Mouse (Mus musculus) lung, embryonic 14.5 days (tissue): ENCODE results near the gene Ywhae. TPM values are rescaled to one million over a fixed set of nuclear protein-coding genes. Genes with fewer than 3 reads are reported as not detected.

ENCODE experiments used
- ATAC-seq: fragments of 200-750 bp; cut with Nextera tagmentation; 2 replicates; pipeline ENCODE4 v1.8.0; 2017; ENCODE audit warnings: mild to moderate bottlenecking, moderate TSS enrichment, moderate library complexity; ENCODE audit not compliant: insufficient read depth
- DNase-seq: peaks from one replicate; pipeline ENCODE4 v3.0.0-alpha.2; 2015
- H3K27ac ChIP-seq: fragments of 300-500 bp; sonication (generic); 2 replicates; pipeline ENCODE4 v1.5.1; 2014; ENCODE audit warnings: low read depth, mild to moderate bottlenecking, moderate library complexity
- H3K27me3 ChIP-seq: fragments of 300-500 bp; sonication (generic); 2 replicates; pipeline ENCODE4 v1.6.1; 2014; ENCODE audit warnings: low read length, control low read depth; ENCODE audit not compliant: insufficient read depth
- H3K36me3 ChIP-seq: fragments of 300-500 bp; sonication (generic); 2 replicates; pipeline ENCODE4 v1.6.1; 2014; ENCODE audit warnings: control low read depth; ENCODE audit not compliant: insufficient read depth
- H3K4me1 ChIP-seq: fragments of 300-500 bp; sonication (generic); 2 replicates; pipeline ENCODE4 v1.6.1; 2014; ENCODE audit warnings: antibody characterized with exemption, control low read depth; ENCODE audit not compliant: insufficient read depth
- H3K4me2 ChIP-seq: fragments of 300-500 bp; sonication (generic); 2 replicates; pipeline ENCODE4 v1.6.1; 2014; ENCODE audit warnings: mild to moderate bottlenecking
- H3K4me3 ChIP-seq: fragments of 300-500 bp; sonication (generic); 2 replicates; pipeline ENCODE4 v1.5.1; 2014; ENCODE audit warnings: low read depth, low read length
- H3K9ac ChIP-seq: fragments of 300-500 bp; sonication (generic); 2 replicates; pipeline ENCODE4 v1.6.1; 2014
- H3K9me3 ChIP-seq: fragments of 300-500 bp; sonication (generic); 2 replicates; pipeline ENCODE4 v1.6.1; 2016; ENCODE audit warnings: low read depth, low read length, control low read depth
- CTCF ChIP-seq: IDR thresholded peaks from 2 replicates; pipeline ENCODE4 v1.5.1; 2016; ENCODE audit warnings: antibody characterized with exemption, low read depth
- WGBS: fragments of 180-500 bp; shearing (Covaris S2); extraction: QIAGEN DNeasy Blood & Tissue Kit; methylation state at CpG from one replicate; pipeline ENCODE4 v1.1.7; 2014; 5-methylcytosine and 5-hydroxymethylcytosine counted together
- polyA plus RNA-seq: library from polyadenylated mRNA; unstranded; fragments of >200 nt; fragmentation: Nextera tagmentation; extraction: Ambion mirVana; gene quantifications from 2 replicates; pipeline ENCODE4 v1.2.1, GENCODE M21; 2014

Ywhae gene
- polyA plus RNA-seq, 1 experiment from 2014 or later, result 1,066 TPM

- Histone ChIP-seq H3K9ac (no peak overlapping the region), H3K4me2 (no peak overlapping the region), H3K27me3 (no peaks in the 10 kb centered on the region), H3K27ac (no peak overlapping the region), H3K4me3 (no peak overlapping the region), H3K36me3 (peaks cover 85% of the 10 kb centered on the region), H3K4me1 (no peaks in the 10 kb centered on the region), H3K9me3 (no peaks in the 10 kb centered on the region)
- TF ChIP-seq CTCF, result no peak
- no peak for ATAC-seq
- WGBS, result 71% methylated on average over 8 of the region's 8 CpGs
- DNase-seq, result no peak
Measured at GRCm38 (mm10) chr11:75756687-75757086, 24.0 kb downstream of the Ywhae start.

- WGBS, result 89% methylated on average over 1 of the region's 1 CpGs
- ATAC-seq, result no peak
Measured at GRCm38 (mm10) chr11:75758553-75758952, 25.9 kb downstream of the Ywhae start.

GRCm38 (mm10) chr11:75760785-75761184, 28.1 kb downstream of the Ywhae start:
- 90% methylated on average over 5 of the region's 5 CpGs for WGBS
- DNase-seq, result no peak

More at GRCm38 (mm10) chr11:75758553-75758952, 25.9 kb downstream of the Ywhae start:
- no peaks in the 10 kb centered on the region for H3K27me3 ChIP-seq
- H3K36me3 ChIP-seq, result peaks cover 85% of the 10 kb centered on the region
- no peaks in the 10 kb centered on the region for H3K4me1 ChIP-seq
- no peak overlapping the region for H3K27ac ChIP-seq
- H3K4me2 ChIP-seq, result no peak overlapping the region
- H3K9ac ChIP-seq, result no peak overlapping the region
- no peak for DNase-seq
- H3K9me3 ChIP-seq, result no peaks in the 10 kb centered on the region
- no peak overlapping the region for H3K4me3 ChIP-seq
- no peak for TF ChIP-seq CTCF

GRCm38 (mm10) chr11:75762708-75763107, 30.0 kb downstream of the Ywhae start:
- Histone ChIP-seq H3K27me3 (no peaks in the 10 kb centered on the region), H3K36me3 (peaks cover 96% of the 10 kb centered on the region), H3K4me2 (no peak overlapping the region), H3K4me1 (no peaks in the 10 kb centered on the region), H3K4me3 (no peak overlapping the region), H3K9me3 (no peaks in the 10 kb centered on the region), H3K9ac (no peak overlapping the region), H3K27ac (no peak overlapping the region)
- WGBS, result 68% methylated on average over 2 of the region's 2 CpGs
- ATAC-seq (no peak), DNase-seq (no peak)
- no peak for TF ChIP-seq CTCF

More at GRCm38 (mm10) chr11:75760785-75761184, 28.1 kb downstream of the Ywhae start:
- Histone ChIP-seq H3K4me1 (no peaks in the 10 kb centered on the region), H3K4me3 (no peak overlapping the region), H3K9me3 (no peaks in the 10 kb centered on the region), H3K36me3 (peaks cover 94% of the 10 kb centered on the region), H3K9ac (no peak overlapping the region), H3K4me2 (no peak overlapping the region), H3K27me3 (no peaks in the 10 kb centered on the region), H3K27ac (no peak overlapping the region)
- no peak for TF ChIP-seq CTCF
- ATAC-seq, result no peak

GRCm38 (mm10) chr11:75764521-75765023, 31.9 kb downstream of the Ywhae start:
- Histone ChIP-seq H3K27ac (no peak overlapping the region), H3K9ac (no peak overlapping the region), H3K9me3 (no peaks in the 10 kb centered on the region), H3K4me3 (no peak overlapping the region), H3K4me2 (no peak overlapping the region), H3K4me1 (no peaks in the 10 kb centered on the region), H3K27me3 (no peaks in the 10 kb centered on the region), H3K36me3 (peaks cover 81% of the 10 kb centered on the region)
- DNase-seq (no peak), ATAC-seq (no peak)
- WGBS, result 78% methylated on average over 4 of the region's 4 CpGs
- no peak for TF ChIP-seq CTCF

GRCm38 (mm10) chr11:75765161-75765560, 32.5 kb downstream of the Ywhae start:
- H3K4me2 ChIP-seq, result no peak overlapping the region
- H3K4me1 ChIP-seq, result no peaks in the 10 kb centered on the region
- no peak overlapping the region for H3K27ac ChIP-seq
- H3K9me3 ChIP-seq, result no peaks in the 10 kb centered on the region
- H3K36me3 ChIP-seq, result peaks cover 75% of the 10 kb centered on the region
- whole genome bisulfite sequencing, result 84% methylated on average over 8 of the region's 8 CpGs
- no peak overlapping the region for H3K9ac ChIP-seq
- ATAC-seq (no peak), DNase-seq (no peak)
- no peak for TF ChIP-seq CTCF
- no peak overlapping the region for H3K4me3 ChIP-seq
- H3K27me3 ChIP-seq, result no peaks in the 10 kb centered on the region

GRCm38 (mm10) chr11:75767014-75767413, 34.3 kb downstream of the Ywhae start:
- H3K9ac ChIP-seq, result no peak overlapping the region
- no peak overlapping the region for H3K27ac ChIP-seq
- peaks cover 57% of the 10 kb centered on the region for H3K36me3 ChIP-seq
- no peaks in the 10 kb centered on the region for H3K9me3 ChIP-seq
- WGBS, result 59% methylated on average over 2 of the region's 2 CpGs
- DNase-seq (no peak), ATAC-seq (no peak)
- H3K4me3 ChIP-seq, result no peak overlapping the region
- no peak overlapping the region for H3K4me2 ChIP-seq
- no peak for TF ChIP-seq CTCF
- no peaks in the 10 kb centered on the region for H3K27me3 ChIP-seq
- no peaks in the 10 kb centered on the region for H3K4me1 ChIP-seq
